In genomic region chr5:65954130-65955080, GRCm38 (mm10) we compare ENCODE assay signal across 13 mouse cellular contexts. TPM values are rescaled to one million over a fixed set of nuclear protein-coding genes. Genes with fewer than 3 reads are reported as not detected.
DNase-seq lines count a peak whose midpoint lies in the region; ATAC-seq and TF ChIP-seq lines count a peak whose summit lies in the region.
"Had no signal": no experiment of that assay in that cellular context is flagged by ENCODE, and none has a peak within 500 bp of the region (broad histone marks: within the 10 kb centered on the region; RNA-seq: fewer than 3 reads in every experiment).

No protein-coding gene starts in this region.

- no peak overlapping the region for H3K4me3 ChIP-seq in lung, embryonic 15.5 days
- H3K4me3 ChIP-seq in forebrain, embryonic 12.5 days (replicated peaks), result no peak overlapping the region
- no peak overlapping the region for H3K4me3 ChIP-seq in midbrain, embryonic 13.5 days (replicated peaks)
- no peak overlapping the region for H3K4me3 ChIP-seq in intestine, postnatal 0 days (ENCODE audit: low read depth, low read length)
- H3K4me3 ChIP-seq: embryonic facial prominence, embryonic 13.5 days; limb, embryonic 13.5 days had no signal

- WGBS in lung, embryonic 15.5 days, result 88% methylated on average over 16 of the region's 16 CpGs
- WGBS in forebrain, embryonic 12.5 days, result 94% methylated on average over 15 of the region's 16 CpGs
- 92% methylated on average over 16 of the region's 16 CpGs for WGBS in midbrain, embryonic 13.5 days
- WGBS in intestine, postnatal 0 days, result 91% methylated on average over 16 of the region's 16 CpGs

- H3K36me3 ChIP-seq in lung, embryonic 15.5 days, result no peaks in the 10 kb centered on the region
- H3K36me3 ChIP-seq in forebrain, embryonic 12.5 days (replicated peaks), result no peaks in the 10 kb centered on the region
- no peaks in the 10 kb centered on the region for H3K36me3 ChIP-seq in midbrain, embryonic 13.5 days
- no peaks in the 10 kb centered on the region for H3K36me3 ChIP-seq in intestine, postnatal 0 days (ENCODE audit: control insufficient read depth, insufficient read depth)
- H3K36me3 ChIP-seq: embryonic facial prominence, embryonic 13.5 days; limb, embryonic 13.5 days had no signal

- H3K27ac ChIP-seq in lung, embryonic 15.5 days, result no peak overlapping the region
- H3K27ac ChIP-seq in forebrain, embryonic 12.5 days, result peak overlapping the region; percentile 61
- peak overlapping the region; percentile 54 for H3K27ac ChIP-seq in midbrain, embryonic 13.5 days
- no peak overlapping the region for H3K27ac ChIP-seq in intestine, postnatal 0 days (ENCODE audit: low read depth, low read length)
- H3K27ac ChIP-seq: embryonic facial prominence, embryonic 13.5 days; limb, embryonic 13.5 days had no signal

- H3K9ac ChIP-seq in lung, embryonic 15.5 days, result no peak overlapping the region
- no peak overlapping the region for H3K9ac ChIP-seq in forebrain, embryonic 12.5 days
- no peak overlapping the region for H3K9ac ChIP-seq in midbrain, embryonic 13.5 days (replicated peaks)
- no peak overlapping the region for H3K9ac ChIP-seq in intestine, postnatal 0 days (ENCODE audit: low read depth, low read length)
- H3K9ac ChIP-seq: embryonic facial prominence, embryonic 13.5 days; limb, embryonic 13.5 days had no signal

- H3K9me3 ChIP-seq in lung, embryonic 15.5 days, result no peaks in the 10 kb centered on the region
- no peaks in the 10 kb centered on the region for H3K9me3 ChIP-seq in forebrain, embryonic 12.5 days
- no peaks in the 10 kb centered on the region for H3K9me3 ChIP-seq in midbrain, embryonic 13.5 days
- no peaks in the 10 kb centered on the region for H3K9me3 ChIP-seq in intestine, postnatal 0 days (ENCODE audit: control insufficient read depth)
- H3K9me3 ChIP-seq: embryonic facial prominence, embryonic 13.5 days; limb, embryonic 13.5 days had no signal

- DNase-seq in CD4-positive, CD25-positive, alpha-beta regulatory T cell, adult 2 months (ENCODE audit: low read depth, low spot score), result peak; percentile 54
- no peak for DNase-seq in lung, postnatal 36 days
- DNase-seq in left cerebral cortex, adult 11 months (ENCODE audit: low spot score), result no peak
- DNase-seq: cerebellum, adult 18-20 months; kidney, adult 11 months had no signal

- H3K4me2 ChIP-seq in lung, embryonic 15.5 days, result peak overlapping the region; percentile 61; the same call in 1 of the 2 replicates
- 0 out of 2 replicates have a peak overlapping the region, but pooled peaks have one; percentile 0 for H3K4me2 ChIP-seq in forebrain, embryonic 12.5 days
- H3K4me2 ChIP-seq in midbrain, embryonic 13.5 days (replicated peaks), result no peak overlapping the region
- H3K4me2 ChIP-seq in intestine, postnatal 0 days (replicated peaks; ENCODE audit: low read depth), result no peak overlapping the region

- TF ChIP-seq CTCF in intestine, postnatal 0 days (IDR thresholded peaks at IDR 0.05; ENCODE audit: low read depth), result no peak

- ATAC-seq in CD4-positive, CD25-positive, alpha-beta regulatory T cell, adult 4 months, result no peak
- no peak for ATAC-seq in lung, embryonic 15.5 days (ENCODE audit: borderline replicate concordance, extremely low read depth, low FRiP score, low TSS enrichment)
- no peak for ATAC-seq in forebrain, embryonic 12.5 days (ENCODE audit: low FRiP score)
- no peak for ATAC-seq in midbrain, embryonic 13.5 days
- no peak for ATAC-seq in intestine, postnatal 0 days

- H3K4me1 ChIP-seq in lung, embryonic 15.5 days, result 0 out of 2 replicates have a peak, but pooled peaks cover 14% of the 10 kb centered on the region
- peaks cover 26% of the 10 kb centered on the region for H3K4me1 ChIP-seq in forebrain, embryonic 12.5 days
- peaks cover 30% of the 10 kb centered on the region for H3K4me1 ChIP-seq in midbrain, embryonic 13.5 days (replicated peaks)
- H3K4me1 ChIP-seq in intestine, postnatal 0 days (replicated peaks; ENCODE audit: control insufficient read depth, insufficient read depth, low read length), result no peaks in the 10 kb centered on the region

- no peaks in the 10 kb centered on the region for H3K27me3 ChIP-seq in lung, embryonic 15.5 days
- no peaks in the 10 kb centered on the region for H3K27me3 ChIP-seq in forebrain, embryonic 12.5 days
- H3K27me3 ChIP-seq in midbrain, embryonic 13.5 days, result no peaks in the 10 kb centered on the region
- no peaks in the 10 kb centered on the region for H3K27me3 ChIP-seq in intestine, postnatal 0 days (replicated peaks; ENCODE audit: control insufficient read depth, insufficient read depth, low read length)
- H3K27me3 ChIP-seq: embryonic facial prominence, embryonic 13.5 days; limb, embryonic 13.5 days had no signal

RNA-seq across cellular contexts. Expression of gene Chrna9, which starts 19.7 kb away (rescaled TPM):
- polyA plus RNA-seq in CD4-positive, CD25-positive, alpha-beta regulatory T cell, adult 4 months (2017; shearing (Covaris generic)), result 1 to 10 TPM; 2.0 to 2.1 TPM
- polyA plus RNA-seq in lung, embryonic 15.5 days (2015; fragmentation: Nextera tagmentation; extraction: Ambion mirVana), result 0.39 and 1.0 TPM in 2 replicates
- polyA plus RNA-seq in forebrain, embryonic 12.5 days (2016; fragmentation: Nextera tagmentation; extraction: Ambion mirVana), result not detected in 2 replicates
- not detected in 2 replicates for polyA plus RNA-seq in midbrain, embryonic 13.5 days (2015; fragmentation: Nextera tagmentation; extraction: Ambion mirVana)
- polyA plus RNA-seq in intestine, postnatal 0 days (2015; fragmentation: Nextera tagmentation; extraction: Ambion mirVana), result not detected in 2 replicates
- polyA plus RNA-seq: embryonic facial prominence, embryonic 13.5 days; small intestine, adult 2 months had no signal

RNA-seq across cellular contexts. Expression of gene 9130230L23Rik, which starts 49.7 kb away (rescaled TPM):
- not detected for polyA plus RNA-seq in CD4-positive, CD25-positive, alpha-beta regulatory T cell, adult 4 months (2017; shearing (Covaris generic))
- polyA plus RNA-seq in lung, embryonic 15.5 days (2015; fragmentation: Nextera tagmentation; extraction: Ambion mirVana), result 1.0 and 1.5 TPM in 2 replicates
- 0.13 TPM in 1 of 2 replicates, not detected in the other for polyA plus RNA-seq in forebrain, embryonic 12.5 days (2016; fragmentation: Nextera tagmentation; extraction: Ambion mirVana)
- 0.34 TPM in 1 of 2 replicates, not detected in the other for polyA plus RNA-seq in midbrain, embryonic 13.5 days (2015; fragmentation: Nextera tagmentation; extraction: Ambion mirVana)
- polyA plus RNA-seq in intestine, postnatal 0 days (2015; fragmentation: Nextera tagmentation; extraction: Ambion mirVana), result 6.7 and 7.0 TPM in 2 replicates
- polyA plus RNA-seq: embryonic facial prominence, embryonic 13.5 days; limb, embryonic 13.5 days had no signal

Comparison
In these comparisons a context has a peak if more than half of its experiments do, and no peak if none do; other contexts are left out.
1. H3K27ac ChIP-seq: peak in forebrain, embryonic 12.5 days (single experiment) and midbrain, embryonic 13.5 days (single experiment); none in lung, embryonic 15.5 days (single experiment) and intestine, postnatal 0 days (single experiment).
2. H3K4me2 ChIP-seq: peak in lung, embryonic 15.5 days (single experiment) and forebrain, embryonic 12.5 days (single experiment); none in midbrain, embryonic 13.5 days (single experiment) and intestine, postnatal 0 days (single experiment).